Mouse (Mus musculus): ENCODE results near the gene Tac4. TPM values are rescaled to one million over a fixed set of nuclear protein-coding genes. Genes with fewer than 3 reads are reported as not detected.

Gene Tac4
- total and polyA plus RNA-seq, 3 experiments: 0.07 to 0.39 TPM; not detected in 1

- H3K36me3 ChIP-seq (ENCODE audit: control insufficient read depth in 1 of 2, insufficient read depth in 2 of 2, low read length in 2 of 2): no peaks in the 10 kb centered on the region
- H3K27ac ChIP-seq (ENCODE audit: control insufficient read depth, low read depth, low read length): no peak overlapping the region
- H3K9ac ChIP-seq (ENCODE audit: control insufficient read depth, low read depth, low read length, poor library complexity, severe bottlenecking): no peak overlapping the region
- DNase-seq (ENCODE audit: low read depth, low spot score): no peak
- peaks cover 8 to 18% of the 10 kb centered on the region in 2 experiments for H3K27me3 ChIP-seq (ENCODE audit: control insufficient read depth in 1 of 2, insufficient read depth in 2 of 2, low read length in 2 of 2)
- H3K4me3 ChIP-seq (ENCODE audit: control insufficient read depth in 1 of 2, insufficient read depth in 1 of 2, low read depth in 2 of 2, low read length in 2 of 2): no peak overlapping the region
- no peaks in the 10 kb centered on the region for H3K9me3 ChIP-seq (replicated peaks; ENCODE audit: insufficient read depth, low read length)
- H3K79me2 ChIP-seq (ENCODE audit: control insufficient read depth, insufficient read depth, low read length, poor library complexity): no peaks in the 10 kb centered on the region
- no peaks in the 10 kb centered on the region for H3K4me1 ChIP-seq (ENCODE audit: control insufficient read depth in 1 of 2, insufficient read depth in 2 of 2, low read length in 2 of 2)
- TF ChIP-seq RAD21 (IDR thresholded peaks at IDR 0.05; ENCODE audit: low read depth, low read length): no peak
- no peak for TF ChIP-seq MYC (IDR thresholded peaks at IDR 0.05; ENCODE audit: low read depth, low read length)
- no peak for TF ChIP-seq TCF12 (IDR thresholded peaks at IDR 0.05; ENCODE audit: low read depth, low read length)
- TF ChIP-seq EP300 (IDR thresholded peaks at IDR 0.05; ENCODE audit: low read depth in 1 of 2, low read length in 2 of 2): no peak
- no peak for TF ChIP-seq SMC3 (IDR thresholded peaks at IDR 0.05; ENCODE audit: low read depth, low read length)
- TF ChIP-seq SIN3A (IDR thresholded peaks at IDR 0.05; ENCODE audit: low read length): no peak
- no peak for TF ChIP-seq USF2 (IDR thresholded peaks at IDR 0.05; ENCODE audit: borderline replicate concordance in 1 of 2, insufficient read depth in 1 of 2, low read depth in 1 of 2, low read length in 2 of 2)
- TF ChIP-seq POLR2AphosphoS2 (IDR thresholded peaks at IDR 0.05; ENCODE audit: low read length): no peak
- TF ChIP-seq RCOR1 (IDR thresholded peaks at IDR 0.05; ENCODE audit: low read depth, low read length): no peak
- TF ChIP-seq ZKSCAN1 (IDR thresholded peaks at IDR 0.05; ENCODE audit: low read depth, low read length): no peak
- no peak for TF ChIP-seq CHD1 (IDR thresholded peaks at IDR 0.05; ENCODE audit: low read depth, low read length)
- no peak for TF ChIP-seq MXI1 (IDR thresholded peaks at IDR 0.05; ENCODE audit: low read depth, low read length)
- no peak for TF ChIP-seq KAT2A (conservative IDR thresholded peaks at IDR 0.05; ENCODE audit: low read depth, low read length)
Measured at GRCm38 (mm10) chr11:95225448-95225847, 35.9 kb upstream of the Tac4 start.

GRCm38 (mm10) chr11:95227467-95227866, 33.9 kb upstream of the Tac4 start:
- Histone ChIP-seq H3K27me3 (ENCODE audit: control insufficient read depth in 1 of 2, insufficient read depth in 2 of 2, low read length in 2 of 2) (peaks cover 3 to 14% of the 10 kb centered on the region in 2 experiments), H3K9me3 (replicated peaks; ENCODE audit: insufficient read depth, low read length) (no peaks in the 10 kb centered on the region), H3K27ac (ENCODE audit: control insufficient read depth, low read depth, low read length) (no peak overlapping the region), H3K36me3 (ENCODE audit: control insufficient read depth in 1 of 2, insufficient read depth in 2 of 2, low read length in 2 of 2) (no peaks in the 10 kb centered on the region), H3K4me1 (ENCODE audit: control insufficient read depth in 1 of 2, insufficient read depth in 2 of 2, low read length in 2 of 2) (0 out of 4 replicates have a peak, but pooled peaks cover 0 to 2% of the 10 kb centered on the region in 2 experiments), H3K4me3 (ENCODE audit: control insufficient read depth in 1 of 2, insufficient read depth in 1 of 2, low read depth in 2 of 2, low read length in 2 of 2) (no peak overlapping the region), H3K79me2 (ENCODE audit: control insufficient read depth, insufficient read depth, low read length, poor library complexity) (no peaks in the 10 kb centered on the region), H3K9ac (ENCODE audit: control insufficient read depth, low read depth, low read length, poor library complexity, severe bottlenecking) (no peak overlapping the region)
- no peak for TF ChIP-seq GATA1 (IDR thresholded peaks at IDR 0.05; ENCODE audit: low read depth, low read length)
- no peak for TF ChIP-seq JUND (IDR thresholded peaks at IDR 0.05; ENCODE audit: low read depth, low read length)
- no peak for TF ChIP-seq MAZ (IDR thresholded peaks at IDR 0.05; ENCODE audit: low read depth, low read length)
- TF ChIP-seq ELF1 (IDR thresholded peaks at IDR 0.05; ENCODE audit: low read depth, low read length): no peak
- TF ChIP-seq ETS1 (IDR thresholded peaks at IDR 0.05; ENCODE audit: low read depth, low read length): no peak
- no peak for TF ChIP-seq HCFC1 (IDR thresholded peaks at IDR 0.05; ENCODE audit: low read depth, low read length)
- TF ChIP-seq POLR2A (IDR thresholded peaks at IDR 0.05; ENCODE audit: control insufficient read depth in 1 of 2, insufficient read depth in 1 of 2, low read depth in 1 of 2, low read length in 2 of 2, poor library complexity in 1 of 2): no peak
- TF ChIP-seq TBP (IDR thresholded peaks at IDR 0.05; ENCODE audit: low read depth, low read length): no peak
- TF ChIP-seq RAD21 (IDR thresholded peaks at IDR 0.05; ENCODE audit: low read depth, low read length): no peak
- no peak for TF ChIP-seq CHD2 (IDR thresholded peaks at IDR 0.05; ENCODE audit: low read length)
- DNase-seq (ENCODE audit: low read depth, low spot score): no peak

All from MEL (cell line).